Mouse (Mus musculus): ENCODE measurements at regions not wholly inside any gene's neighbourhood (a gene's known extent, or its start where the extent isn't known, plus 50 kb on each side); places are given as distances from the start of the nearest gene placed in this dataset.

DNA sequence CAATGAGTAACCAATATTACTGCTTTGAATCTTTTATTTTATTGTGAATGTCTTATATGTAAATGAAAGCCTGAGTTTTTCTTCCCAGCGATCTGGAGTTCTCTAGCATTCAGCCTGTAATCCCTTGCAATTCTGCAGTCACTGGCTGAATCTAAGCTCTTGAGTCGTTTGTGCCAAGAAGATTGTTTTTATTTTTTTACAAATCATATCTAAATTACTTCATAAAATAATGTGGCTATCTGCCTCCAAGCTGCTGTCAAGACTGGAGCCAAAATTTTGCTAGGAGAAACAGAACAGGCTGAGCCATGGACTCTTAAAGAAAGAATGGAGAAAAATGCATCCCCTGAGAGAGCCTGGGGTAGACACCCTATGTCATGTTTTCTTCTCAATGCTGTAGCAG lies 455.4 kb upstream of the Gm26657 start:
- no peak for TF ChIP-seq CTCF (IDR thresholded peaks at IDR 0.05; ENCODE audit: extremely low read depth, insufficient read depth, low read length)
- TF ChIP-seq POLR2A (IDR thresholded peaks at IDR 0.05; ENCODE audit: extremely low read depth, insufficient read depth, low read length) = no peak
